Mouse (Mus musculus): ENCODE measurements at regions not wholly inside any gene's neighbourhood (a gene's known extent, or its start where the extent isn't known, plus 50 kb on each side); places are given as distances from the start of the nearest gene placed in this dataset.

GRCm38 (mm10) chr9:26549551-26549950 lies 184.0 kb upstream of the B3gat1 start:
- no peak for DNase-seq (ENCODE audit: extremely low read depth)
- Histone ChIP-seq H3K27ac (ENCODE audit: insufficient read depth, low read depth) (no peak overlapping the region), H3K4me2 (ENCODE audit: insufficient read depth, low read depth, poor library complexity, severe bottlenecking) (no peak overlapping the region), H3K79me2 (replicated peaks; ENCODE audit: control insufficient read depth, extremely low read depth, insufficient read depth, poor library complexity, severe bottlenecking) (no peaks in the 10 kb centered on the region), H3K9me3 (replicated peaks; ENCODE audit: low read length) (no peaks in the 10 kb centered on the region), H3K4me3 (replicated peaks in 1 of 3; ENCODE audit: low read depth in 2 of 3, low read length in 2 of 3, poor library complexity in 1 of 3) (no peak overlapping the region), H3K9ac (ENCODE audit: insufficient read depth, low read depth) (no peak overlapping the region), H3K27me3 (replicated peaks) (no peaks in the 10 kb centered on the region), H3K4me1 (ENCODE audit: control insufficient read depth in 1 of 2, insufficient read depth in 2 of 2) (peaks cover 0 to 28% of the 10 kb centered on the region in 2 experiments; a peak in 3 of 4 replicates), H3K36me3 (replicated peaks in 1 of 2; ENCODE audit: control insufficient read depth in 1 of 2, insufficient read depth in 1 of 2, low read length in 1 of 2) (no peaks in the 10 kb centered on the region)
- dilution Hi-C loops (cut with MboI; ENCODE audit: extremely low pct_ligation_motif_present, extremely low pct_unique_long_range_greater_than_20kb, low sequenced_read_pairs): no loop called here
- in situ Hi-C loops (cut with MboI; ENCODE audit: low pct_ligation_motif_present, low pct_unique_long_range_greater_than_20kb, low sequenced_read_pairs): no loop called here
- TF ChIP-seq PAX5 (IDR thresholded peaks at IDR 0.05; ENCODE audit: low read length): no peak
- no peak for TF ChIP-seq CTCF (conservative IDR thresholded peaks at IDR 0.05 in 1 of 2, IDR thresholded peaks at IDR 0.05 in 1 of 2; ENCODE audit: low read depth in 2 of 2, low read length in 2 of 2)
- TF ChIP-seq JUN (IDR thresholded peaks at IDR 0.05; ENCODE audit: insufficient read depth, low read depth, low read length): no peak
- TF ChIP-seq RAD21 (IDR thresholded peaks at IDR 0.05; ENCODE audit: low read depth, low read length): no peak

DNA sequence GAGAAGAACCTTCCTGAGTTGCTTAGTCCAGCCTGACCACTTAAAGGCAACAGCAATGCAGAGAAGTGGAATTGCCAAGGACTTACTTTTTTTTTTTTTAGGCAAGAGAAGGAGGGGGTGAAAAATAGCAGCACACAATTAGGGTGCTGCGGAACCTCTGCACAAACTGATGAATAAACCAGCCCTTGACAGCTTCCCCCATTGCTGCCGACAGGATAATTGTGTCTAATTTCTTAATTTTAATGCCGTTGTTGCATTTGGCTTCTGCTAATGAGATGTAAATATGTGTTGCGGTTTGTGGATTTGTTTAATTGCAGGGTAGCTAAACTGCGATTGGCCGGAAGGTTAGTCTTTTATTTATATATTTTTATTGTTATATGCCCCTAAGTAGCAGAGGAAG lies 157.5 kb upstream of the B3gat1 start:
- H3K27ac ChIP-seq (ENCODE audit: insufficient read depth, low read depth): no peak overlapping the region
- no peak for DNase-seq (ENCODE audit: extremely low read depth)
- dilution Hi-C loops (cut with MboI; ENCODE audit: extremely low pct_ligation_motif_present, extremely low pct_unique_long_range_greater_than_20kb, low sequenced_read_pairs) (no loop called here), in situ Hi-C loops (cut with MboI; ENCODE audit: low pct_ligation_motif_present, low pct_unique_long_range_greater_than_20kb, low sequenced_read_pairs) (no loop called here)
- H3K9me3 ChIP-seq (replicated peaks; ENCODE audit: low read length): no peaks in the 10 kb centered on the region
- no peak overlapping the region for H3K4me3 ChIP-seq (replicated peaks in 1 of 3; ENCODE audit: low read depth in 2 of 3, low read length in 2 of 3, poor library complexity in 1 of 3)
- no peaks in the 10 kb centered on the region for H3K36me3 ChIP-seq (replicated peaks in 1 of 2; ENCODE audit: control insufficient read depth in 1 of 2, insufficient read depth in 1 of 2, low read length in 1 of 2)
- no peak overlapping the region for H3K9ac ChIP-seq (ENCODE audit: insufficient read depth, low read depth)
- no peaks in the 10 kb centered on the region for H3K4me1 ChIP-seq (ENCODE audit: control insufficient read depth in 1 of 2, insufficient read depth in 2 of 2)
- no peak overlapping the region for H3K4me2 ChIP-seq (ENCODE audit: insufficient read depth, low read depth, poor library complexity, severe bottlenecking)
- TF ChIP-seq ZKSCAN1 (IDR thresholded peaks at IDR 0.05; ENCODE audit: borderline replicate concordance, low read depth, low read length) (no peak), MEF2A (IDR thresholded peaks at IDR 0.05; ENCODE audit: borderline replicate concordance, low read depth, low read length) (no peak), E2F4 (IDR thresholded peaks at IDR 0.05; ENCODE audit: insufficient replicate concordance, low read depth, low read length) (no peak), BHLHE40 (IDR thresholded peaks at IDR 0.05; ENCODE audit: low read depth, low read length) (no peak), POLR2AphosphoS2 (IDR thresholded peaks at IDR 0.05; ENCODE audit: low read depth, low read length) (no peak), UBTF (IDR thresholded peaks at IDR 0.05; ENCODE audit: low read depth, low read length) (no peak), POLR2A (IDR thresholded peaks at IDR 0.05; ENCODE audit: low read depth, low read length) (no peak), EP300 (IDR thresholded peaks at IDR 0.05; ENCODE audit: low read length) (no peak), RAD21 (IDR thresholded peaks at IDR 0.05; ENCODE audit: low read depth, low read length) (no peak), MAZ (IDR thresholded peaks at IDR 0.05; ENCODE audit: low read depth, low read length) (no peak), NELFE (IDR thresholded peaks at IDR 0.05; ENCODE audit: low read depth, low read length) (no peak), USF2 (conservative IDR thresholded peaks at IDR 0.05; ENCODE audit: low read depth, low read length) (no peak), JUND (conservative IDR thresholded peaks at IDR 0.05; ENCODE audit: low read depth, low read length) (no peak), KAT2A (IDR thresholded peaks at IDR 0.05; ENCODE audit: insufficient replicate concordance, low read length) (no peak)
- H3K27me3 ChIP-seq (replicated peaks): no peaks in the 10 kb centered on the region
- H3K79me2 ChIP-seq (replicated peaks; ENCODE audit: control insufficient read depth, extremely low read depth, insufficient read depth, poor library complexity, severe bottlenecking): no peaks in the 10 kb centered on the region
